Mouse (Mus musculus) thymus, postnatal 4 days (tissue): ENCODE data around the gene Cobl.

Experiments
- DNase-seq: peaks from one replicate; pipeline ENCODE4 v3.0.0; 2021

Gene Cobl

GRCm38 (mm10) chr11:12208574-12208973, 256.2 kb downstream of the Cobl start:
- no peak for DNase-seq

GRCm38 (mm10) chr11:12205201-12206161, 259.3 kb downstream of the Cobl start:
- DNase-seq = no peak

- DNase-seq = no peak
Observed at GRCm38 (mm10) chr11:12199441-12199840, 265.3 kb downstream of the Cobl start.

GRCm38 (mm10) chr11:12198700-12199349, 265.9 kb downstream of the Cobl start:
- no peak for DNase-seq

GRCm38 (mm10) chr11:12198017-12198416, 266.7 kb downstream of the Cobl start:
- no peak for DNase-seq

- DNase-seq = no peak
Observed at GRCm38 (mm10) chr11:12197542-12197941, 267.2 kb downstream of the Cobl start.

- DNase-seq = no peak
Observed at GRCm38 (mm10) chr11:12195390-12195789, 269.4 kb downstream of the Cobl start.

- no peak for DNase-seq
Observed at GRCm38 (mm10) chr11:12193369-12193768, 271.4 kb downstream of the Cobl start.

- no peak for DNase-seq
Observed at GRCm38 (mm10) chr11:12191386-12191785, 273.4 kb downstream of the Cobl start.

- DNase-seq = no peak
Observed at GRCm38 (mm10) chr11:12190417-12190816, 274.3 kb downstream of the Cobl start.
